Mouse (Mus musculus) CH12.LX (cell line): ENCODE measurements at regions not wholly inside any gene's neighbourhood (a gene's known extent, or its start where the extent isn't known, plus 50 kb on each side); places are given as distances from the start of the nearest gene placed in this dataset.

Experiments
- E2F4 ChIP-seq: IDR thresholded peaks from 2 replicates; pipeline ENCODE4 v1.6.1; 2011; ENCODE audit warnings: low read depth, low read length, improper control_type of control experiment; ENCODE audit not compliant: insufficient replicate concordance
- EP300 ChIP-seq: IDR thresholded peaks from 2 replicates; pipeline ENCODE4 v1.6.1; 2011; ENCODE audit warnings: low read length, improper control_type of control experiment
- KAT2A ChIP-seq: IDR thresholded peaks from 2 replicates; pipeline ENCODE4 v1.6.1; 2012; ENCODE audit warnings: low read length, improper control_type of control experiment, inconsistent platforms; ENCODE audit not compliant: insufficient replicate concordance
- POLR2A ChIP-seq: IDR thresholded peaks from 2 replicates; pipeline ENCODE4 v1.6.1; 2011; ENCODE audit warnings: low read depth, mild to moderate bottlenecking, improper control_type of control experiment, low read length
- ZC3H11A ChIP-seq: IDR thresholded peaks from 2 replicates; pipeline ENCODE4 v1.6.1; 2012; ENCODE audit warnings: low read depth, mild to moderate bottlenecking, inconsistent platforms, low read length, improper control_type of control experiment

GRCm38 (mm10) chr8:86401946-86402345 is 178.5 kb downstream of the Abcc12 start:
- TF ChIP-seq POLR2A (no peak), ZC3H11A (no peak), EP300 (no peak), E2F4 (no peak), KAT2A (no peak)
